Mouse (Mus musculus): Measurements from ENCODE around the gene Olfr1337.
"Not testable (repeated sequence)": the region's sequence is repeated elsewhere in the genome, so short reads cannot be mapped to it uniquely, and the experiment has no call there.

- TF ChIP-seq CTCF (conservative IDR thresholded peaks at IDR 0.05; ENCODE audit: insufficient read depth, insufficient read length, low read depth, low read length); POLR2A (IDR thresholded peaks at IDR 0.05; ENCODE audit: low read depth, low read length): not testable (repeated sequence)
Measured at GRCm38 (mm10) chr4:118792796-118793195, 10.4 kb upstream of the Olfr1337 start.

All from kidney, adult 2 months (tissue).